Mouse (Mus musculus): ENCODE data around the gene Acadvl. TPM values are rescaled to one million over a fixed set of nuclear protein-coding genes. Genes with fewer than 3 reads are reported as not detected.

Gene Acadvl
- total and polyA plus RNA-seq, 3 experiments = 92.5 to 123 TPM; not detected in 1

DNA sequence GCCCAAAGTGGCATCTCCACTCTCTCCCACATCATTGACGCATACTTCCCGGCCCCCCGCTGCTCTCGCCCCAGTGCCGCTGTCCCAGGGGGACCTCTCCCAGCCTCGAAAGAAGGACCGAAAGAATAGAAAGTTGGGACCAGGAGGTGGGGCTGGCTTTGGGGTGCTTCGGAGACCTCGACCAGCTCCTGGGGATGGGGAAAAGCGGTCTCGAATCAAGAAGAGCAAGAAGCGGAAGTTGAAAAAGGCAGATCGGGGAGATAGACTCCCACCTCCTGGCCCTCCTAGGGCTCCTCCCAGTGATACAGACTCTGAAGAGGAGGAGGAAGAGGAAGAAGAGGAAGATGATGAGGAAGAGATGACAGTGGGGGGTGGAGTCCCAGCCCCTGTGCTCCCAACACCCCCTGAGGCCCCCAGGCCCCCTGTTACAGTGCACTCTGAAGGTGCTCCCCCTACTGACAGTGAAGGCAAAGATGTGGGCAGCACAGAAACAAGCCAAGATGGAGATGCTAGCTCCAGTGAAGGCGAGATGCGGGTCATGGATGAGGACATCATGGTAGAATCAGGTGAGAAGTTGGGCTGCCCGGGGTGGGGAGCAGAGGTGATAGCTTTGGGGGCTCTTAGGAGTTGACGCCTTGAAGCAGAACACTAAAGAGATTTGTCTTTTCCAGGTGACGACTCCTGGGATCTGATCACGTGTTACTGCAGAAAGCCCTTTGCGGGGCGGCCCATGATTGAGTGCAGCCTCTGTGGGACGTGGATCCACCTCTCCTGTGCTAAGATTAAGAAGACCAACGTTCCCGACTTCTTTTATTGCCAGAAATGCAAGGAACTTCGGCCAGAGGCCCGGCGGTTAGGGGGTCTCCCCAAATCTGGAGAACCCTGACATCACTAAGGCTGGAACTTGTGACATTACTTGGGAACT, 16.4 kb downstream of the Acadvl start:
- H3K27me3 ChIP-seq (ENCODE audit: control insufficient read depth in 1 of 2, insufficient read depth in 2 of 2, low read length in 2 of 2) = no peaks in the 10 kb centered on the region
- no peaks in the 10 kb centered on the region for H3K9me3 ChIP-seq (replicated peaks; ENCODE audit: insufficient read depth, low read length)
- peak overlapping the region; percentile 47 for H3K9ac ChIP-seq (ENCODE audit: control insufficient read depth, low read depth, low read length, poor library complexity, severe bottlenecking)
- H3K27ac ChIP-seq (ENCODE audit: control insufficient read depth, low read depth, low read length) = peak overlapping the region; percentile 83
- H3K4me3 ChIP-seq (ENCODE audit: control insufficient read depth in 1 of 2, insufficient read depth in 1 of 2, low read depth in 2 of 2, low read length in 2 of 2) = peak overlapping the region in 1 of 2 experiments; percentile 17; a peak in 2 of 4 replicates
- H3K4me1 ChIP-seq (ENCODE audit: control insufficient read depth in 1 of 2, insufficient read depth in 2 of 2, low read length in 2 of 2) = peaks cover 16 to 41% of the 10 kb centered on the region in 2 experiments
- peaks cover 50% of the 10 kb centered on the region for H3K79me2 ChIP-seq (ENCODE audit: control insufficient read depth, insufficient read depth, low read length, poor library complexity)
- peaks cover 8 to 47% of the 10 kb centered on the region in 2 experiments for H3K36me3 ChIP-seq (ENCODE audit: control insufficient read depth in 1 of 2, insufficient read depth in 2 of 2, low read length in 2 of 2)
- peak; percentile 90 for DNase-seq (ENCODE audit: low read depth, low spot score)
- TF ChIP-seq MAZ (IDR thresholded peaks at IDR 0.05; ENCODE audit: low read depth, low read length) = peak; percentile 87
- no peak for TF ChIP-seq CHD2 (IDR thresholded peaks at IDR 0.05; ENCODE audit: low read length)
- TF ChIP-seq ZMIZ1 (IDR thresholded peaks at IDR 0.05; ENCODE audit: low read depth, low read length) = no peak
- TF ChIP-seq ETS1 (IDR thresholded peaks at IDR 0.05; ENCODE audit: low read depth, low read length) = peak; percentile 55; the same call in 1 of the 2 replicates
- TF ChIP-seq KAT2A (conservative IDR thresholded peaks at IDR 0.05; ENCODE audit: low read depth, low read length) = no peak
- TF ChIP-seq BHLHE40 (IDR thresholded peaks at IDR 0.05; ENCODE audit: borderline replicate concordance, low read depth, low read length) = peak; percentile 32; the same call in 1 of the 2 replicates
- no peak for TF ChIP-seq ZC3H11A (IDR thresholded peaks at IDR 0.05; ENCODE audit: low read depth, low read length)
- TF ChIP-seq SMC3 (IDR thresholded peaks at IDR 0.05; ENCODE audit: low read depth, low read length) = no peak
- peak in 1 of 2 experiments; percentile 38; a peak in 2 of 4 replicates for TF ChIP-seq POLR2A (IDR thresholded peaks at IDR 0.05; ENCODE audit: control insufficient read depth in 1 of 2, insufficient read depth in 1 of 2, low read depth in 1 of 2, low read length in 2 of 2, poor library complexity in 1 of 2)
- peak; percentile 81 for TF ChIP-seq SIN3A (IDR thresholded peaks at IDR 0.05; ENCODE audit: low read length)
- TF ChIP-seq CTCF (IDR thresholded peaks at IDR 0.05 in 2 of 3, conservative IDR thresholded peaks at IDR 0.05 in 1 of 3; ENCODE audit: control insufficient read depth in 1 of 3, insufficient read depth in 1 of 3, low read depth in 2 of 3, low read length in 3 of 3, poor library complexity in 1 of 3, severe bottlenecking in 1 of 3) = peak; percentile 36 to 47 (median 38); a peak in 5 of 6 replicates
- TF ChIP-seq MYC (IDR thresholded peaks at IDR 0.05; ENCODE audit: low read depth, low read length) = peak; percentile 47; the same call in 1 of the 2 replicates
- no peak for TF ChIP-seq RAD21 (IDR thresholded peaks at IDR 0.05; ENCODE audit: low read depth, low read length)
- TF ChIP-seq TCF12 (IDR thresholded peaks at IDR 0.05; ENCODE audit: low read depth, low read length) = no peak
- TF ChIP-seq ELF1 (IDR thresholded peaks at IDR 0.05; ENCODE audit: low read depth, low read length) = peak; percentile 79
- TF ChIP-seq POLR2AphosphoS5 (IDR thresholded peaks at IDR 0.05; ENCODE audit: borderline replicate concordance, low read depth, low read length) = no peak
- no peak for TF ChIP-seq MYB (IDR thresholded peaks at IDR 0.05; ENCODE audit: low read depth, low read length)
- no peak for TF ChIP-seq CHD1 (IDR thresholded peaks at IDR 0.05; ENCODE audit: low read depth, low read length)
- no peak for TF ChIP-seq UBTF (IDR thresholded peaks at IDR 0.05; ENCODE audit: borderline replicate concordance, insufficient read depth, low read depth, low read length)
- peak; percentile 57 for TF ChIP-seq USF1 (IDR thresholded peaks at IDR 0.05; ENCODE audit: low read depth, low read length)
- TF ChIP-seq HCFC1 (IDR thresholded peaks at IDR 0.05; ENCODE audit: low read depth, low read length) = peak; percentile 72
- no peak for TF ChIP-seq MEF2A (IDR thresholded peaks at IDR 0.05; ENCODE audit: extremely low read depth, insufficient replicate concordance, low read depth, low read length, poor library complexity, severe bottlenecking)
- no peak for TF ChIP-seq NRF1 (IDR thresholded peaks at IDR 0.05; ENCODE audit: insufficient read depth, low read depth, low read length, poor library complexity, severe bottlenecking)
- TF ChIP-seq E2F4 (IDR thresholded peaks at IDR 0.05; ENCODE audit: borderline replicate concordance, low read depth, low read length) = no peak
- no peak for TF ChIP-seq USF2 (IDR thresholded peaks at IDR 0.05; ENCODE audit: borderline replicate concordance in 1 of 2, insufficient read depth in 1 of 2, low read depth in 1 of 2, low read length in 2 of 2)
- TF ChIP-seq ZKSCAN1 (IDR thresholded peaks at IDR 0.05; ENCODE audit: low read depth, low read length) = no peak
- TF ChIP-seq MAX (IDR thresholded peaks at IDR 0.05; ENCODE audit: low read length) = 0 out of 2 replicates have a peak, but pooled peaks have one; percentile 33
- no peak for TF ChIP-seq TAL1 (IDR thresholded peaks at IDR 0.05; ENCODE audit: low read length)
- TF ChIP-seq GABPA (IDR thresholded peaks at IDR 0.05; ENCODE audit: low read depth, low read length) = no peak
- TF ChIP-seq MXI1 (IDR thresholded peaks at IDR 0.05; ENCODE audit: low read depth, low read length) = no peak; the same call in 1 of the 2 replicates
- no peak for TF ChIP-seq ZNF384 (IDR thresholded peaks at IDR 0.05; ENCODE audit: low read depth, low read length)
- no peak for TF ChIP-seq MAFK (IDR thresholded peaks at IDR 0.05; ENCODE audit: borderline replicate concordance, low read depth, low read length)
- TF ChIP-seq NELFE (IDR thresholded peaks at IDR 0.05; ENCODE audit: low read depth, low read length) = peak; percentile 36; the same call in 1 of the 2 replicates
- TF ChIP-seq RCOR1 (IDR thresholded peaks at IDR 0.05; ENCODE audit: low read depth, low read length) = peak; percentile 56; the same call in 1 of the 2 replicates
